Mouse (Mus musculus) kidney, embryonic 14.5 days (tissue): Measurements from ENCODE around the gene Serpinb9b. TPM values are rescaled to one million over a fixed set of nuclear protein-coding genes. Genes with fewer than 3 reads are reported as not detected.
"Not testable (repeated sequence)": the region's sequence is repeated elsewhere in the genome, so short reads cannot be mapped to it uniquely, and the experiment has no call there.

Source experiments
- ATAC-seq: fragments of 200-750 bp; cut with Nextera tagmentation; 2 replicates; pipeline ENCODE4 v1.8.0; 2017; ENCODE audit warnings: moderate number of reproducible peaks, mild to moderate bottlenecking, moderate TSS enrichment, moderate library complexity; ENCODE audit not compliant: low FRiP score, low TSS enrichment
- H3K27ac ChIP-seq: fragments of 300-500 bp; sonication (generic); 2 replicates; pipeline ENCODE4 v1.5.1; 2014; ENCODE audit warnings: low read depth, mild to moderate bottlenecking, low read length, moderate library complexity, mixed read lengths
- H3K27me3 ChIP-seq: fragments of 300-500 bp; sonication (generic); 2 replicates; pipeline ENCODE4 v1.6.1; 2014; ENCODE audit warnings: mild to moderate bottlenecking, low read length; ENCODE audit not compliant: control insufficient read depth, insufficient read depth
- H3K36me3 ChIP-seq: fragments of 300-500 bp; sonication (generic); 2 replicates; pipeline ENCODE4 v1.6.1; 2014; ENCODE audit warnings: low read length, mixed read lengths; ENCODE audit not compliant: control insufficient read depth, insufficient read depth
- H3K4me1 ChIP-seq: fragments of 300-500 bp; sonication (generic); 2 replicates; pipeline ENCODE4 v1.6.1; 2014; ENCODE audit warnings: low read length, mixed read lengths; ENCODE audit not compliant: control insufficient read depth, insufficient read depth
- H3K4me2 ChIP-seq: fragments of 300-500 bp; sonication (generic); replicated peaks from 2 replicates; pipeline ENCODE4 v1.6.1; 2014; ENCODE audit warnings: low read depth, mild to moderate bottlenecking, low read length
- H3K4me3 ChIP-seq: fragments of 300-500 bp; sonication (generic); 2 replicates; pipeline ENCODE4 v1.5.1; 2014; ENCODE audit warnings: mild to moderate bottlenecking, low read length
- H3K9ac ChIP-seq: fragments of 300-500 bp; sonication (generic); 2 replicates; pipeline ENCODE4 v1.6.1; 2014; ENCODE audit warnings: low read depth, mild to moderate bottlenecking, low read length, moderate library complexity
- H3K9me3 ChIP-seq: fragments of 300-500 bp; sonication (generic); 2 replicates; pipeline ENCODE4 v1.6.1; 2016; ENCODE audit warnings: low read length; ENCODE audit not compliant: control insufficient read depth
- WGBS: fragments of 180-500 bp; shearing (Covaris S2); extraction: QIAGEN DNeasy Blood & Tissue Kit; methylation state at CpG from one replicate; pipeline ENCODE4 v1.1.7; 2014; 5-methylcytosine and 5-hydroxymethylcytosine counted together
- polyA plus RNA-seq: library from polyadenylated mRNA; unstranded; fragments of >200 nt; fragmentation: Nextera tagmentation; extraction: Ambion mirVana; gene quantifications from 2 replicates; pipeline ENCODE4 v1.2.1, GENCODE M21; 2014

Gene Serpinb9b
- polyA plus RNA-seq, 1 experiment from 2014 or later: not detected

GRCm38 (mm10) chr13:33028146-33028545, 930 bp downstream of the Serpinb9b start:
- ATAC-seq: no peak
- 30% methylated on average over 2 of the region's 2 CpGs for WGBS

GRCm38 (mm10) chr13:33028550-33028949, 1.3 kb downstream of the Serpinb9b start:
- 58% methylated on average over 2 of the region's 2 CpGs for WGBS
- ATAC-seq: no peak

More at GRCm38 (mm10) chr13:33028146-33028545, 930 bp downstream of the Serpinb9b start:
- H3K9me3 ChIP-seq: no peaks in the 10 kb centered on the region
- H3K27ac ChIP-seq: no peak overlapping the region
- H3K9ac ChIP-seq: no peak overlapping the region
- no peak overlapping the region for H3K4me2 ChIP-seq
- no peaks in the 10 kb centered on the region for H3K36me3 ChIP-seq
- H3K4me3 ChIP-seq: no peak overlapping the region
- H3K4me1 ChIP-seq: no peaks in the 10 kb centered on the region
- no peaks in the 10 kb centered on the region for H3K27me3 ChIP-seq

GRCm38 (mm10) chr13:33029478-33029877, 2.3 kb downstream of the Serpinb9b start:
- not testable (repeated sequence) for H3K27me3 ChIP-seq, ATAC-seq, H3K27ac ChIP-seq, H3K9me3 ChIP-seq, H3K9ac ChIP-seq, H3K4me3 ChIP-seq, H3K36me3 ChIP-seq, H3K4me2 ChIP-seq, H3K4me1 ChIP-seq
- WGBS: 96% methylated on average over 2 of the region's 2 CpGs

More at GRCm38 (mm10) chr13:33028550-33028949, 1.3 kb downstream of the Serpinb9b start:
- H3K4me2 ChIP-seq: no peak overlapping the region
- no peaks in the 10 kb centered on the region for H3K36me3 ChIP-seq
- no peak overlapping the region for H3K27ac ChIP-seq
- H3K27me3 ChIP-seq: no peaks in the 10 kb centered on the region
- H3K9ac ChIP-seq: no peak overlapping the region
- H3K4me1 ChIP-seq: no peaks in the 10 kb centered on the region
- H3K4me3 ChIP-seq: no peak overlapping the region
- no peaks in the 10 kb centered on the region for H3K9me3 ChIP-seq

GRCm38 (mm10) chr13:33030281-33030680, 3.1 kb downstream of the Serpinb9b start:
- Histone ChIP-seq H3K9ac (no peak overlapping the region), H3K4me1 (no peaks in the 10 kb centered on the region), H3K9me3 (no peaks in the 10 kb centered on the region), H3K27ac (no peak overlapping the region), H3K27me3 (no peaks in the 10 kb centered on the region), H3K4me2 (no peak overlapping the region), H3K4me3 (no peak overlapping the region), H3K36me3 (no peaks in the 10 kb centered on the region)
- no peak for ATAC-seq
- 91% methylated on average over 2 of the region's 3 CpGs for WGBS

- no peak for ATAC-seq
- H3K9ac ChIP-seq: no peak overlapping the region
- no peak overlapping the region for H3K27ac ChIP-seq
- no peaks in the 10 kb centered on the region for H3K9me3 ChIP-seq
- H3K36me3 ChIP-seq: no peaks in the 10 kb centered on the region
- no peak overlapping the region for H3K4me2 ChIP-seq
- 87% methylated on average over 1 of the region's 1 CpGs for WGBS
- H3K4me3 ChIP-seq: no peak overlapping the region
- H3K4me1 ChIP-seq: no peaks in the 10 kb centered on the region
- no peaks in the 10 kb centered on the region for H3K27me3 ChIP-seq
Observed at GRCm38 (mm10) chr13:33035506-33035905, 8.3 kb downstream of the Serpinb9b start.

- Histone ChIP-seq H3K36me3 (no peaks in the 10 kb centered on the region), H3K4me1 (no peaks in the 10 kb centered on the region), H3K4me2 (no peak overlapping the region), H3K4me3 (no peak overlapping the region), H3K9ac (no peak overlapping the region), H3K9me3 (no peaks in the 10 kb centered on the region), H3K27me3 (no peaks in the 10 kb centered on the region), H3K27ac (no peak overlapping the region)
- 95% methylated on average over 3 of the region's 3 CpGs for WGBS
- ATAC-seq: no peak
Observed at GRCm38 (mm10) chr13:33043542-33043941, 16.3 kb downstream of the Serpinb9b start.

- H3K27me3 ChIP-seq: no peaks in the 10 kb centered on the region
- no peak overlapping the region for H3K27ac ChIP-seq
- no peak for ATAC-seq
- H3K9me3 ChIP-seq: no peaks in the 10 kb centered on the region
- H3K4me1 ChIP-seq: no peaks in the 10 kb centered on the region
- H3K36me3 ChIP-seq: no peaks in the 10 kb centered on the region
- H3K4me3 ChIP-seq: no peak overlapping the region
- H3K9ac ChIP-seq: no peak overlapping the region
- no peak overlapping the region for H3K4me2 ChIP-seq
- WGBS: 90% methylated on average over 2 of the region's 2 CpGs
Observed at GRCm38 (mm10) chr13:33047234-33047633, 20.0 kb downstream of the Serpinb9b start.

GRCm38 (mm10) chr13:33048187-33048586, 21.0 kb downstream of the Serpinb9b start:
- no peak overlapping the region for H3K4me3 ChIP-seq
- 77% methylated on average over 4 of the region's 4 CpGs for WGBS
- no peaks in the 10 kb centered on the region for H3K4me1 ChIP-seq
- no peaks in the 10 kb centered on the region for H3K9me3 ChIP-seq
- H3K9ac ChIP-seq: no peak overlapping the region
- H3K27me3 ChIP-seq: no peaks in the 10 kb centered on the region
- H3K27ac ChIP-seq: no peak overlapping the region
- no peak overlapping the region for H3K4me2 ChIP-seq
- no peak for ATAC-seq
- H3K36me3 ChIP-seq: no peaks in the 10 kb centered on the region

GRCm38 (mm10) chr13:33051697-33052096, 24.5 kb downstream of the Serpinb9b start:
- H3K4me2 ChIP-seq: no peak overlapping the region
- WGBS: 65% methylated on average over 3 of the region's 3 CpGs
- H3K36me3 ChIP-seq: no peaks in the 10 kb centered on the region
- ATAC-seq: no peak
- H3K4me3 ChIP-seq: no peak overlapping the region
- no peak overlapping the region for H3K27ac ChIP-seq
- H3K27me3 ChIP-seq: no peaks in the 10 kb centered on the region
- no peaks in the 10 kb centered on the region for H3K4me1 ChIP-seq
- H3K9me3 ChIP-seq: no peaks in the 10 kb centered on the region
- no peak overlapping the region for H3K9ac ChIP-seq
